Comparison of ENCODE assay signal across 8 mouse cellular contexts in genomic region chr2:153414607-153415006, GRCm38 (mm10).
A peak's percentile ranks its signal among the peaks of the same experiment; 100 is the strongest.
DNase-seq lines count a peak whose midpoint lies in the region; ATAC-seq and TF ChIP-seq lines count a peak whose summit lies in the region.

No protein-coding gene starts in this region.

- H3K4me3 ChIP-seq in heart, postnatal 0 days (ENCODE audit: low read depth, low read length): no peak overlapping the region
- H3K4me3 ChIP-seq in heart, embryonic 11.5 days (ENCODE audit: low read depth, low read length): no peak overlapping the region
- no peak overlapping the region for H3K4me3 ChIP-seq in liver, postnatal 0 days (ENCODE audit: low read depth, low read length)
- H3K4me3 ChIP-seq in hindbrain, embryonic 11.5 days (ENCODE audit: low read depth, low read length): no peak overlapping the region

- peaks cover 79% of the 10 kb centered on the region for H3K36me3 ChIP-seq in heart, postnatal 0 days (replicated peaks; ENCODE audit: control insufficient read depth, insufficient read depth, low read length)
- H3K36me3 ChIP-seq in heart, embryonic 11.5 days (ENCODE audit: control insufficient read depth, insufficient read depth, low read length): peaks cover 47% of the 10 kb centered on the region
- H3K36me3 ChIP-seq in liver, postnatal 0 days (replicated peaks; ENCODE audit: insufficient read depth, low read length): peaks cover 48% of the 10 kb centered on the region
- H3K36me3 ChIP-seq in hindbrain, embryonic 11.5 days (ENCODE audit: control insufficient read depth, insufficient read depth, low read length): peaks cover 18% of the 10 kb centered on the region

- no peak for TF ChIP-seq EP300 in heart, postnatal 0 days (IDR thresholded peaks at IDR 0.05; ENCODE audit: low read depth)
- TF ChIP-seq EP300 in liver, postnatal 0 days (IDR thresholded peaks at IDR 0.05; ENCODE audit: low read depth): no peak

- no peaks in the 10 kb centered on the region for H3K27me3 ChIP-seq in heart, postnatal 0 days (ENCODE audit: control insufficient read depth, insufficient read depth, low read length)
- no peaks in the 10 kb centered on the region for H3K27me3 ChIP-seq in heart, embryonic 11.5 days (ENCODE audit: control insufficient read depth, insufficient read depth, low read length)
- H3K27me3 ChIP-seq in liver, postnatal 0 days (ENCODE audit: insufficient read depth, low read length): no peaks in the 10 kb centered on the region
- no peaks in the 10 kb centered on the region for H3K27me3 ChIP-seq in hindbrain, embryonic 11.5 days (ENCODE audit: control insufficient read depth, insufficient read depth, low read length)

- H3K9me3 ChIP-seq in heart, postnatal 0 days (replicated peaks; ENCODE audit: control insufficient read depth, low read length): no peaks in the 10 kb centered on the region
- no peaks in the 10 kb centered on the region for H3K9me3 ChIP-seq in heart, embryonic 11.5 days (replicated peaks; ENCODE audit: control insufficient read depth, low read length)
- no peaks in the 10 kb centered on the region for H3K9me3 ChIP-seq in liver, postnatal 0 days (ENCODE audit: low read length)
- no peaks in the 10 kb centered on the region for H3K9me3 ChIP-seq in hindbrain, embryonic 11.5 days (ENCODE audit: control insufficient read depth, low read length)

- no peak overlapping the region for H3K4me2 ChIP-seq in heart, postnatal 0 days (ENCODE audit: low read depth, low read length)
- H3K4me2 ChIP-seq in heart, embryonic 11.5 days: no peak overlapping the region
- H3K4me2 ChIP-seq in liver, postnatal 0 days (ENCODE audit: low read depth, low read length): no peak overlapping the region
- H3K4me2 ChIP-seq in hindbrain, embryonic 11.5 days (replicated peaks; ENCODE audit: low read depth, low read length): no peak overlapping the region

- ATAC-seq in heart, postnatal 0 days (ENCODE audit: insufficient read depth, low read depth): peak; percentile 54; the same call in 1 of the 2 replicates
- ATAC-seq in heart, embryonic 11.5 days (replicated peaks; ENCODE audit: insufficient number of reproducible peaks, low FRiP score, low TSS enrichment): no peak
- ATAC-seq in activated CD4-positive, CD25-positive, alpha-beta regulatory T cell, adult 4 months: peak; percentile 76
- no peak for ATAC-seq in liver, postnatal 0 days
- ATAC-seq in hindbrain, embryonic 11.5 days (ENCODE audit: low FRiP score): no peak

- no peaks in the 10 kb centered on the region for H3K4me1 ChIP-seq in heart, postnatal 0 days (ENCODE audit: control insufficient read depth, insufficient read depth)
- H3K4me1 ChIP-seq in heart, embryonic 11.5 days (ENCODE audit: control insufficient read depth, insufficient read depth, low read length): peaks cover 2% of the 10 kb centered on the region; the same call in 1 of the 2 replicates
- H3K4me1 ChIP-seq in liver, postnatal 0 days (ENCODE audit: insufficient read depth): peaks cover 8% of the 10 kb centered on the region
- no peaks in the 10 kb centered on the region for H3K4me1 ChIP-seq in hindbrain, embryonic 11.5 days (replicated peaks; ENCODE audit: control insufficient read depth, insufficient read depth, low read length)

- TF ChIP-seq CTCF in heart, postnatal 0 days (IDR thresholded peaks at IDR 0.05; ENCODE audit: low read depth): peak; percentile 60
- TF ChIP-seq CTCF in liver, postnatal 0 days (IDR thresholded peaks at IDR 0.05; ENCODE audit: low read depth): peak; percentile 64

- peak; percentile 33 for DNase-seq in heart, postnatal 0 days (ENCODE audit: low spot score)
- DNase-seq in A20 (ENCODE audit: low read depth, low spot score): peak; percentile 47
- DNase-seq in liver, postnatal 0 days: no peak
- no peak for DNase-seq in MN1 (ENCODE audit: low spot score)
- no peak for DNase-seq in hindbrain, embryonic 11.5 days (ENCODE audit: low spot score)
- DNase-seq in ovary, postnatal 14 days (ENCODE audit: low spot score): no peak

- 15% methylated on average over 2 of the region's 2 CpGs for WGBS in heart, postnatal 0 days
- 25% methylated on average over 2 of the region's 2 CpGs for WGBS in heart, embryonic 11.5 days (ENCODE audit: insufficient replicate concordance)
- 21% methylated on average over 2 of the region's 2 CpGs for WGBS in liver, postnatal 0 days (ENCODE audit: insufficient replicate concordance)
- 36% methylated on average over 2 of the region's 2 CpGs for WGBS in hindbrain, embryonic 11.5 days

- no peak overlapping the region for H3K9ac ChIP-seq in heart, postnatal 0 days (replicated peaks; ENCODE audit: low read depth, low read length)
- H3K9ac ChIP-seq in heart, embryonic 11.5 days (ENCODE audit: low read depth, low read length): no peak overlapping the region
- no peak overlapping the region for H3K9ac ChIP-seq in liver, postnatal 0 days (replicated peaks)
- no peak overlapping the region for H3K9ac ChIP-seq in hindbrain, embryonic 11.5 days (ENCODE audit: low read depth, low read length)

- H3K27ac ChIP-seq in heart, postnatal 0 days (ENCODE audit: low read depth): no peak overlapping the region
- H3K27ac ChIP-seq in heart, embryonic 11.5 days (ENCODE audit: low read depth, low read length): no peak overlapping the region
- H3K27ac ChIP-seq in liver, postnatal 0 days (ENCODE audit: low read depth): no peak overlapping the region
- H3K27ac ChIP-seq in hindbrain, embryonic 11.5 days (ENCODE audit: low read depth, low read length): no peak overlapping the region

Comparison
In these comparisons a context has a peak if more than half of its experiments do, and no peak if none do; other contexts are left out.
1. ATAC-seq: peak in heart, postnatal 0 days (single experiment) and activated CD4-positive, CD25-positive, alpha-beta regulatory T cell, adult 4 months (single experiment); none in heart, embryonic 11.5 days (single experiment), liver, postnatal 0 days (single experiment) and hindbrain, embryonic 11.5 days (single experiment).
2. DNase-seq: peak in heart, postnatal 0 days (single experiment) and A20 (single experiment); none in liver, postnatal 0 days (single experiment), MN1 (single experiment), hindbrain, embryonic 11.5 days (single experiment) and ovary, postnatal 14 days (single experiment).